Mouse (Mus musculus) stomach, postnatal 0 days (tissue): Measurements from ENCODE around the gene Spag17.

ENCODE experiments used
- CTCF ChIP-seq: IDR thresholded peaks from 2 replicates; pipeline ENCODE4 v1.5.1; 2016; ENCODE audit warnings: antibody characterized with exemption, low read depth, mild to moderate bottlenecking, moderate library complexity
- EP300 ChIP-seq: optimal IDR thresholded peaks from 2 replicates; pipeline ENCODE3; 2016; ENCODE audit warnings: antibody characterized with exemption

DNA sequence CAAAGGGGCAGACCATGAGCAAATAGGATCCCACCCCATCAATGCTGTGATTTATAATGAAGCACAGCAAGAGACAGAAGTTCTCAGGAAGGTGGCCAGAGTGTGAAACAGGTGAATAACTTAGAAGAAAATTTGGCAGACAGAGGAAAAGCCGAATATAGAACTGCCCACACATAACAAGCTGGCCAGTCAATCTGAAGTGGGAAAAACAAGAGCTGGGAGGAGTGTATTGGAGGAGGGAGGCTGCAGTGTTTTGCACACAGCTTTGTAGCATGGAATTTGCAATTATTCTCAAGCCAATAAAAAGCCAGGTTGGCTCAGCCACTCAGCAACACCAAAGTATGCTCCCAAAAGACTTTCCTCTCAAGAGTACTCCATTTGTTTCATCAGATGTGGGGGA, 147.8 kb downstream of the Spag17 start:
- TF ChIP-seq EP300 (no peak), CTCF (no peak)
